Mouse (Mus musculus) intestine, embryonic 14.5 days (tissue): ENCODE measurements at regions not wholly inside any gene's neighbourhood (a gene's known extent, or its start where the extent isn't known, plus 50 kb on each side); places are given as distances from the start of the nearest gene placed in this dataset.
"Not testable (repeated sequence)": the region's sequence is repeated elsewhere in the genome, so short reads cannot be mapped to it uniquely, and the experiment has no call there.

Experiments used
- ATAC-seq: fragments of 200-750 bp; cut with Nextera tagmentation; replicated peaks from 2 replicates; pipeline ENCODE4 v1.8.0; 2017; ENCODE audit warnings: low read depth, moderate number of reproducible peaks, moderate TSS enrichment, moderate library complexity; ENCODE audit not compliant: low FRiP score, low TSS enrichment
- DNase-seq: peaks from one replicate; pipeline ENCODE4 v3.0.0-alpha.2; 2018; ENCODE audit warnings: low spot score
- H3K27ac ChIP-seq: fragments of 300-500 bp; sonication (generic); 2 replicates; pipeline ENCODE4 v1.5.1; 2014; ENCODE audit warnings: low read depth, mild to moderate bottlenecking, control low read depth
- H3K27me3 ChIP-seq: fragments of 300-500 bp; sonication (generic); replicated peaks from 2 replicates; pipeline ENCODE4 v1.6.1; 2014; ENCODE audit warnings: low read length, control low read depth; ENCODE audit not compliant: control insufficient read depth, insufficient read depth
- H3K36me3 ChIP-seq: fragments of 300-500 bp; sonication (generic); 2 replicates; pipeline ENCODE4 v1.6.1; 2014; ENCODE audit warnings: low read length, control low read depth; ENCODE audit not compliant: control insufficient read depth, insufficient read depth
- H3K4me1 ChIP-seq: fragments of 300-500 bp; sonication (generic); replicated peaks from 2 replicates; pipeline ENCODE4 v1.6.1; 2014; ENCODE audit warnings: low read length, control low read depth, mixed read lengths; ENCODE audit not compliant: control insufficient read depth, insufficient read depth
- H3K4me2 ChIP-seq: fragments of 300-500 bp; sonication (generic); 2 replicates; pipeline ENCODE4 v1.6.1; 2014; ENCODE audit warnings: low read length
- H3K4me3 ChIP-seq: fragments of 300-500 bp; sonication (generic); 2 replicates; pipeline ENCODE4 v1.5.1; 2014; ENCODE audit warnings: low read depth, low read length, control low read depth, mixed read lengths
- H3K9ac ChIP-seq: fragments of 300-500 bp; sonication (generic); 2 replicates; pipeline ENCODE4 v1.6.1; 2014; ENCODE audit warnings: mild to moderate bottlenecking, low read length
- H3K9me3 ChIP-seq: fragments of 300-500 bp; sonication (generic); 2 replicates; pipeline ENCODE4 v1.6.1; 2016; ENCODE audit warnings: low read length, control low read depth; ENCODE audit not compliant: control insufficient read depth
- WGBS: fragments of 180-500 bp; shearing (Covaris S2); extraction: QIAGEN DNeasy Blood & Tissue Kit; methylation state at CpG from one replicate; pipeline ENCODE4 v1.1.7; 2014; 5-methylcytosine and 5-hydroxymethylcytosine counted together

- not testable (repeated sequence) for ATAC-seq, H3K36me3 ChIP-seq, H3K4me3 ChIP-seq, H3K4me1 ChIP-seq, H3K9me3 ChIP-seq, H3K27ac ChIP-seq, H3K4me2 ChIP-seq, H3K9ac ChIP-seq, H3K27me3 ChIP-seq, DNase-seq
- WGBS = 96% methylated on average over 9 of the region's 10 CpGs
Observed at GRCm38 (mm10) chr17:27287986-27288385, 83.7 kb upstream of the Lemd2 start.

- ATAC-seq (no peak), DNase-seq (no peak)
- H3K27me3 ChIP-seq = no peaks in the 10 kb centered on the region
- H3K4me1 ChIP-seq = no peaks in the 10 kb centered on the region
- H3K4me3 ChIP-seq = no peak overlapping the region
- no peaks in the 10 kb centered on the region for H3K36me3 ChIP-seq
- H3K27ac ChIP-seq = no peak overlapping the region
- no peak overlapping the region for H3K9ac ChIP-seq
- 77% methylated on average over 9 of the region's 9 CpGs for WGBS
- no peak overlapping the region for H3K4me2 ChIP-seq
- no peaks in the 10 kb centered on the region for H3K9me3 ChIP-seq
Observed at GRCm38 (mm10) chr17:27281241-27281640, 77.0 kb upstream of the Lemd2 start.

GRCm38 (mm10) chr17:27279491-27280288 is 75.4 kb upstream of the Lemd2 start:
- ATAC-seq, H3K36me3 ChIP-seq, DNase-seq, H3K27me3 ChIP-seq, H3K27ac ChIP-seq, H3K4me1 ChIP-seq, H3K4me3 ChIP-seq, H3K9me3 ChIP-seq, H3K9ac ChIP-seq, H3K4me2 ChIP-seq: not testable (repeated sequence)
- 95% methylated on average over 17 of the region's 17 CpGs for WGBS

- not testable (repeated sequence) for ATAC-seq, H3K27ac ChIP-seq
- 93% methylated on average over 12 of the region's 12 CpGs for WGBS
Observed at GRCm38 (mm10) chr17:27277786-27278185, 73.5 kb upstream of the Lemd2 start.

GRCm38 (mm10) chr17:27271756-27272155 is 67.5 kb upstream of the Lemd2 start:
- not testable (repeated sequence) for DNase-seq, H3K4me2 ChIP-seq, H3K9ac ChIP-seq, H3K27ac ChIP-seq, H3K4me1 ChIP-seq, H3K4me3 ChIP-seq, H3K9me3 ChIP-seq, ATAC-seq, H3K36me3 ChIP-seq, H3K27me3 ChIP-seq
- WGBS = 92% methylated on average over 12 of the region's 12 CpGs

More at GRCm38 (mm10) chr17:27277786-27278185, 73.5 kb upstream of the Lemd2 start:
- not testable (repeated sequence) for H3K4me1 ChIP-seq, DNase-seq, H3K4me3 ChIP-seq, H3K36me3 ChIP-seq, H3K9me3 ChIP-seq, H3K27me3 ChIP-seq, H3K4me2 ChIP-seq, H3K9ac ChIP-seq

- H3K9me3 ChIP-seq, H3K36me3 ChIP-seq, H3K9ac ChIP-seq, H3K27ac ChIP-seq, DNase-seq, H3K4me3 ChIP-seq, ATAC-seq, H3K4me2 ChIP-seq, H3K27me3 ChIP-seq, H3K4me1 ChIP-seq: not testable (repeated sequence)
- 96% methylated on average over 8 of the region's 8 CpGs for WGBS
Observed at GRCm38 (mm10) chr17:27270776-27271175, 66.5 kb upstream of the Lemd2 start.

GRCm38 (mm10) chr17:27264607-27265006 is 60.3 kb upstream of the Lemd2 start:
- H3K4me3 ChIP-seq, H3K4me1 ChIP-seq, H3K9me3 ChIP-seq, H3K9ac ChIP-seq, H3K27me3 ChIP-seq, DNase-seq, H3K27ac ChIP-seq, H3K36me3 ChIP-seq, ATAC-seq, H3K4me2 ChIP-seq: not testable (repeated sequence)
- WGBS = 95% methylated on average over 5 of the region's 9 CpGs

- ATAC-seq = no peak
- Histone ChIP-seq H3K9ac (no peak overlapping the region), H3K4me3 (no peak overlapping the region), H3K27me3 (no peaks in the 10 kb centered on the region), H3K9me3 (no peaks in the 10 kb centered on the region), H3K27ac (no peak overlapping the region), H3K4me1 (no peaks in the 10 kb centered on the region), H3K36me3 (no peaks in the 10 kb centered on the region), H3K4me2 (no peak overlapping the region)
- DNase-seq = no peak
- 79% methylated on average over 4 of the region's 4 CpGs for WGBS
Observed at GRCm38 (mm10) chr17:27262607-27263006, 58.3 kb upstream of the Lemd2 start.

- H3K4me1 ChIP-seq = no peaks in the 10 kb centered on the region
- no peaks in the 10 kb centered on the region for H3K27me3 ChIP-seq
- H3K9me3 ChIP-seq = no peaks in the 10 kb centered on the region
- no peak overlapping the region for H3K4me3 ChIP-seq
- ATAC-seq (no peak), DNase-seq (no peak)
- H3K4me2 ChIP-seq = no peak overlapping the region
- WGBS = 90% methylated on average over 9 of the region's 9 CpGs
- H3K36me3 ChIP-seq = no peaks in the 10 kb centered on the region
- no peak overlapping the region for H3K27ac ChIP-seq
- H3K9ac ChIP-seq = no peak overlapping the region
Observed at GRCm38 (mm10) chr17:27261981-27262380, 57.7 kb upstream of the Lemd2 start.
